Mouse (Mus musculus): ENCODE results near the gene Gcn1l1. TPM values are rescaled to one million over a fixed set of nuclear protein-coding genes. Genes with fewer than 3 reads are reported as not detected.
A peak's percentile ranks its signal among the peaks of the same experiment; 100 is the strongest.

The Gcn1l1 gene
- polyA plus RNA-seq, 1 experiment from 2014 or later = 56.9 TPM

DNA sequence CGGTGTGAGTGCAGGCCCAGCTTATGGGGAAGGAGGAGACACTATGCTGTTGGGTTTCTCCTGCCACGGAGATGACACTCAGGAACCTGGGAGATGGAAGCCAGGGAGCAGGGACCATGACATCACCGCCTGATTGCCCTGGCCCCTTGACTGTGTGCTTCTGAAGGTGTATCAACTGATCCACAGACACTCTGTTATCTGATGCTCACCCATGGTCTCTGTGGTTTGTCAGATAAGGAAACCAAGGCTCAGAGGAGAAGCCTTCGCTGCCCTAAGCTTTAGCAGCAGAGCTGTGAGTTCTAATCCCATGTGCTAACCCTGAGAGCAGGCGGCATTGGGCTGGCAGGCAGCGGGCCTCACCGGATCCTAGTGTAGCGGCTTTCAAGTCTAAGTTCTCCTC, 69.0 kb downstream of the Gcn1l1 start:
- H3K27ac ChIP-seq = no peak overlapping the region
- no peak overlapping the region for H3K4me3 ChIP-seq
- no peaks in the 10 kb centered on the region for H3K9me3 ChIP-seq
- no peak for DNase-seq (ENCODE audit: low spot score)
- no peaks in the 10 kb centered on the region for H3K27me3 ChIP-seq (ENCODE audit: insufficient read depth, poor library complexity, severe bottlenecking)
- peaks cover 41% of the 10 kb centered on the region for H3K36me3 ChIP-seq
- 94% methylated on average over 8 of the region's 8 CpGs for WGBS
- H3K4me1 ChIP-seq (replicated peaks) = peaks cover 53% of the 10 kb centered on the region

DNA sequence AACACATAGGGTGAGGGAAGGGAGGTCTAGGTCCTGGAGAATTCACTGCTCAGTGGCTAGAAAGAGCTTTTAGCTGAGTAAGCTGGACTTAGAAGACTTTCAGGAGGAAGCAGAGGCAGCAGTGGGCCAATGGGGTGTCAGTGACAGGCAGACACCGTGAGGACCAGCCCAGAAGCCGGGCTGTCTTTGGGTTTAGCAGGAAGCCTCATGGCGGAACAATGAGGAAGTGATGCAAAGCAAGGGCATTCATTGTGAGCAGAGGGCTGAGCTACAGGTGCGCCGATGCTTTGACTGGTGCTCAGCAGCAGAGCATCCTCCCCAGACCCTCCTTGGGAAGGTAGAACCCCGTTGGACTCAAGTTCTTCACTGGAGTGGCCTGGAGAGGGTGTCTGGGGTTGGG, 70.5 kb downstream of the Gcn1l1 start:
- no peak overlapping the region for H3K27ac ChIP-seq
- peaks cover 50% of the 10 kb centered on the region for H3K4me1 ChIP-seq (replicated peaks)
- H3K9me3 ChIP-seq = no peaks in the 10 kb centered on the region
- H3K27me3 ChIP-seq (ENCODE audit: insufficient read depth, poor library complexity, severe bottlenecking) = no peaks in the 10 kb centered on the region
- no peak for DNase-seq (ENCODE audit: low spot score)
- peaks cover 56% of the 10 kb centered on the region for H3K36me3 ChIP-seq
- 75% methylated on average over 6 of the region's 6 CpGs for WGBS
- H3K4me3 ChIP-seq = no peak overlapping the region

DNA sequence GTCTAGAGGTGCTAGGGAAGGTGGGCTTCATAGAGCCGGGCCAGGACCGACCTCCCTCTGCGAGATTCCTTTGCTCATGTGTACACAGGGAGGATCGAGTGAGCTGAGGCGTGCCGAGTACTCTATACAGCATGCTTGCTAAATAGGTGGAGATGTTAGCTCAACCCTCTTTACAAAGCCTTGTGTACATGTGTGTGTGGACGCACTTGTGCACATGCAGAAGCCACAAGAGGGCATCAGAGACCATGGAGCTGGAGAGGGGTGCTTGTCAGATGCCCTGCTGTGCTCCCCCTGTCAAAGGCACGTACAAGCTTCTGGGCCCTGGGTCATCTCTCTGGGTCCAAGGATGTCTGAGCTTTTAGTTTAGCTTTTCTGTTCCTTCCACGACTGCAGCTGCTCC, 79.1 kb downstream of the Gcn1l1 start:
- no peaks in the 10 kb centered on the region for H3K9me3 ChIP-seq
- H3K4me3 ChIP-seq = no peak overlapping the region
- H3K36me3 ChIP-seq = peaks cover 98% of the 10 kb centered on the region
- H3K27me3 ChIP-seq (ENCODE audit: insufficient read depth, poor library complexity, severe bottlenecking) = no peaks in the 10 kb centered on the region
- H3K27ac ChIP-seq = no peak overlapping the region
- no peak for DNase-seq (ENCODE audit: low spot score)
- peaks cover 10% of the 10 kb centered on the region for H3K4me1 ChIP-seq (replicated peaks)
- 88% methylated on average over 9 of the region's 9 CpGs for WGBS

DNA sequence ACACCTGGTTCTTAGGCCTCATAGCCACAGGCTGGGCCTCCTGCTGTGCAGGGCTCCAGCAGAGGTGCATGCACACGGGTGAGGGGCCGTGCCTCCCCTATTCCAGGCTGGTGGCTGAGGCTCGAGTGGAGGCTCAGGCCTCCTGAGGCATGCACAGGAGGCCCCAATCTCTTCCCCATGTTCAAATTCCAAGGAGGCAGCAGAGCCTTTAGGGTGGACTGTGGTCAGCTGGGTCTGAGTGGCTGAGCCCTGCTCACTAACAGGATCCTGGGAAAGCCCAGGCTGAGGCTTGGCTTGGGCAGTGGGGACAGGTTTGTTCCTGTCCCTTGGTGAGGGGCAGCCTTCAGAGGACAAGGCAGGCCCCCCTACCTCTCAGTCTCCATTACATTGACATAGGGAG, 83.8 kb downstream of the Gcn1l1 start:
- no peak for DNase-seq (ENCODE audit: low spot score)
- peaks cover 37% of the 10 kb centered on the region for H3K4me1 ChIP-seq (replicated peaks)
- peak overlapping the region; percentile 45; the same call in 1 of the 2 replicates for H3K27ac ChIP-seq
- peaks cover 57% of the 10 kb centered on the region for H3K36me3 ChIP-seq
- no peaks in the 10 kb centered on the region for H3K27me3 ChIP-seq (ENCODE audit: insufficient read depth, poor library complexity, severe bottlenecking)
- no peak overlapping the region for H3K4me3 ChIP-seq
- no peaks in the 10 kb centered on the region for H3K9me3 ChIP-seq
- WGBS = 59% methylated on average over 3 of the region's 3 CpGs

DNA sequence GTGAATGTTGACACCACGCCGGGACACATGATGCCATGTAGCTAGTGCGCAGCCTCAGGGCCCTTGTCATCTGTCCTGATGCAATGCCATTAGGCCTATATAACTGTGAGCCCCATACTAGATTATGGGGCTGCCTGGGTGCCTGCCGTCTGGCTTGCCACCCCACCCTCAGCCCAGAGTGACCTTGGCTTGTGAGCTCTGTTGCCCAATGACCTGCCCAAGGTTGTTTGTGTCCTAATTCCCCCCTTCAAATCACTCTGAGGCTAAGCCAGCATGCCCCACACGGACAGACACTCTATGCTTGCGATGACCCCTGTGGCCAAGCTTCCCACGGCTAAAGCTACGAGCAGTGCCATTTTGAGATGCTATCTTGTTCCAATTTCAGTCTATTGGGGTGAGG, 84.6 kb downstream of the Gcn1l1 start:
- H3K9me3 ChIP-seq = no peaks in the 10 kb centered on the region
- no peak for DNase-seq (ENCODE audit: low spot score)
- peaks cover 37% of the 10 kb centered on the region for H3K4me1 ChIP-seq (replicated peaks)
- 90% methylated on average over 8 of the region's 8 CpGs for WGBS
- peaks cover 49% of the 10 kb centered on the region for H3K36me3 ChIP-seq
- no peaks in the 10 kb centered on the region for H3K27me3 ChIP-seq (ENCODE audit: insufficient read depth, poor library complexity, severe bottlenecking)
- no peak overlapping the region for H3K27ac ChIP-seq
- no peak overlapping the region for H3K4me3 ChIP-seq

DNA sequence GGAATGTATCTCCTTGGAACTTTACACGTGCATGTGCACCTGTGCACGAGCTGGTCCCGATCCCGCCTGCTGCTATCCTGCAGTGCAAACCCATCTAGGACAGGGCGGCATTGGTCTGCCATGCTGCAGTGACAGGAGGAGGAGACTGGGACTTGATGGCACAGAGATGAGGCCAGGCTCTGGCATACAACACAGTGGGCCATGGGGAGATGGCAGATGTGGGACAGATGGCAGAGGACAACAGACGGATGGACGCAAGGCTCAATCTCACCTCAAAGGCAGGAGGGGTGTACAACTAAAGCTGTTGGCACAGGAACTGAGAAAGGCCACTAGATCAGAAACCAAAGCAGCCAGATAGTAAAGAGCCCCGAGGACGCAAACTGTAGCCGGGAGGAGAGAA, 85.8 kb downstream of the Gcn1l1 start:
- peaks cover 37% of the 10 kb centered on the region for H3K36me3 ChIP-seq
- DNase-seq (ENCODE audit: low spot score) = no peak
- H3K4me1 ChIP-seq (replicated peaks) = peaks cover 43% of the 10 kb centered on the region
- H3K9me3 ChIP-seq = no peaks in the 10 kb centered on the region
- no peaks in the 10 kb centered on the region for H3K27me3 ChIP-seq (ENCODE audit: insufficient read depth, poor library complexity, severe bottlenecking)
- H3K4me3 ChIP-seq = no peak overlapping the region
- 93% methylated on average over 10 of the region's 10 CpGs for WGBS
- H3K27ac ChIP-seq = no peak overlapping the region

DNA sequence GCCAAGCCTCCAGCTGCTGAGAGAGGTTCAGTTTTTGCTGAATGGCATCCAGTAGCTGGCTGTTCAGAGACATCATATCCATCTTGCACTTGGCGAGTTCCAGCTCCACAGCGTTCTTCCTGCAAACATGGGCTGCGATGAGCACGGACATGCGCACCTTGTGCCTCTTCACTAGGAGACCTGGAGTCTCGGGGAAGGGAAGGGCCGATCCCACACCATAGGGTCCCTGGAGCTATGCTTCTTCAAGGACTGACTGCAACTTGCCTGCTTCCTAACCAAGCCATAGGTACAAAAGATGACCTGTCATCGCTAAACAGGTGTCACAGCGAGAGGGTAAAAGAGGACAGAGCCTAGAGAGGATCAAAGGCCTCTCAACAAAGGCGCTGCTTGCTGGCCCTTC, 86.8 kb downstream of the Gcn1l1 start:
- DNase-seq (ENCODE audit: low spot score) = no peak
- 93% methylated on average over 10 of the region's 10 CpGs for WGBS
- no peaks in the 10 kb centered on the region for H3K27me3 ChIP-seq (ENCODE audit: insufficient read depth, poor library complexity, severe bottlenecking)
- H3K9me3 ChIP-seq = no peaks in the 10 kb centered on the region
- no peak overlapping the region for H3K27ac ChIP-seq
- H3K4me3 ChIP-seq = peak overlapping the region; percentile 54; the same call in 1 of the 2 replicates
- H3K4me1 ChIP-seq (replicated peaks) = peaks cover 44% of the 10 kb centered on the region
- H3K36me3 ChIP-seq = peaks cover 28% of the 10 kb centered on the region

DNA sequence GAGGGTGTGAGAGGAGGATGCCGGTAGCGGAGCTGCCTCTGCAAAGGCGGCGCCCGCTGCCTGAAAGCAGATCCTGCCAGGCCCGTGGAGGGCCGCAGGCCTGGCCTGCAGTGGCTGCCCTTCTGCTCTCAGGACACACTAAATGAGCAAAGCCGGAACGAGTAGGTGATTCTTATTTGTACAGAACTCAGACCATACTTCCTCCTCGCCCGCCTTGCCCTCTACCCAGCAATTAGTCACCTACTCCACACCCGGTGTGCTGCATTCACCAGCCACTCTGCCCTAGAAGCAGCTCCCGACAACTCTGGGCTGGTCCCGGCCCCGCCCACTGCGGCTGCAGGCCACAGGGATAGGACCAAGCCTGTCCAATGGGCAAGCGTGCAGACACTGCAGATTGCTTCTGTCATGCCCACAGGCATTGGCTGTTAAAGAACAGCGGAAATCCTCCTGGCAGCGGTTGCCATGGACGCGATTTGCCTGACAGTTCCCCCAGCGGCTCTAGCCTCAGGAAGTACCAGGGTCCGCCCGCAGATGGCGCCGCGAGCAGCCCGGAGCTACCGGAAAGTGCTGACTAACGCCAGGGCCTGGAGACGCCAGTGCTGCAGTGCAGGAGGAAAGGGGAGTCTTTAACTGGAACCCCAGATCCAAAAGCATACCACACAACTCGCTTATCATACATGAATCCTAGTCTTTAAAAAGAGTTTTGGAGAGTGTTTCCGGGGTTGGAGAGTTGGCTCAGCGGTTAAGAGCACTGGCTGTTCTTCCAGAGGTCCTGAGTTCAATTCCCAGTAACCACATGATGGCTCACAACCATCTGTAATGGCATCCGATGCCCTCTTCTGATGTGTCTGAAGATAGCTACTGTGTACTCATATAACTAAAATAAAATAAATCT, 87.9 kb downstream of the Gcn1l1 start:
- DNase-seq (ENCODE audit: low spot score) = peak; percentile 100
- Histone ChIP-seq H3K27ac (peak overlapping the region; percentile 83), H3K4me1 (replicated peaks) (peaks cover 44% of the 10 kb centered on the region), H3K9me3 (no peaks in the 10 kb centered on the region), H3K4me3 (peak overlapping the region; percentile 54), H3K36me3 (peaks cover 17% of the 10 kb centered on the region), H3K27me3 (ENCODE audit: insufficient read depth, poor library complexity, severe bottlenecking) (no peaks in the 10 kb centered on the region)
- 7% methylated on average over 35 of the region's 35 CpGs for WGBS

DNA sequence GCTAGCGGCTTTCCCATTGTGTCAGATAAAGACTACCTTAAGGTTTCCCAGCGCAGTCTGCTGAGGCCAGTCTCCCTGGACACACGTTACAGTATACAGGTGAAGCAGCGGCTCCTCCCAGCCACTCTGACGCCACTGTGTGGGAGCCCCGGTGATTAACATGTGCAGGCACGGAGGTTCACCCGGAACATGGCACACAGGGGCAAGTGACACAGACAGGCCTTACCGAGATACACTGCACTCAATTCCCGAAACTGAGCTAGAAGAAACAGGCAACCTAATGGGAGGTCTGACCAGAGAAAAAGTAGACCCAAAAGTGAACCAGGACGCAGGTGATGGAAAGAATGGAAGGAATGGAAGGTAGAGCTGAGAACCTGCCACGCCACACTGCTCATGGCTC, 88.7 kb downstream of the Gcn1l1 start:
- Histone ChIP-seq H3K4me1 (replicated peaks) (peaks cover 39% of the 10 kb centered on the region), H3K27me3 (ENCODE audit: insufficient read depth, poor library complexity, severe bottlenecking) (no peaks in the 10 kb centered on the region), H3K27ac (no peak overlapping the region), H3K4me3 (no peak overlapping the region), H3K36me3 (peaks cover 10% of the 10 kb centered on the region; the same call in 1 of the 2 replicates), H3K9me3 (no peaks in the 10 kb centered on the region)
- DNase-seq (ENCODE audit: low spot score) = no peak
- 91% methylated on average over 12 of the region's 12 CpGs for WGBS

DNA sequence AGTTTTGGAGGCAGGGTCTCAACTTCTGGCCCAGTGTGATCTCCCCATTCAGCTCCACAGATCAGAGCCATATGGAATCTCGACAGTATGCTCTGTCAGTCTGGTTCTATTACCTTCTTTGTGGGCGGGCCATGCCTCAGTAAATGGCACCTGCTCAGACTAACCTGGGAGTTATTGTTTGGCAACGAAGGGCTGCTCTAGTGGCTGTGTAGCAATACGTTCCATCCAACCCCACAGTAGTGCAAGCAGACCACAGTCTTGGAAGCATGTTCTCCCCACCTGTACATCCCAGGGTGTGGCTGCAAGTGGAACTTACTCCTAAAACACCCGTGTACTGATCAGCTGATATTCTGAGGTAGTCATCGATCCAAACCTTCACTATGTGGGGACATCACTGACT, 91.6 kb downstream of the Gcn1l1 start:
- 87% methylated on average over 6 of the region's 6 CpGs for WGBS
- DNase-seq (ENCODE audit: low spot score) = no peak
- no peak overlapping the region for H3K27ac ChIP-seq
- H3K9me3 ChIP-seq = no peaks in the 10 kb centered on the region
- H3K36me3 ChIP-seq = no peaks in the 10 kb centered on the region; the same call in 1 of the 2 replicates
- H3K4me3 ChIP-seq = no peak overlapping the region
- H3K4me1 ChIP-seq (replicated peaks) = peaks cover 21% of the 10 kb centered on the region
- no peaks in the 10 kb centered on the region for H3K27me3 ChIP-seq (ENCODE audit: insufficient read depth, poor library complexity, severe bottlenecking)

DNA sequence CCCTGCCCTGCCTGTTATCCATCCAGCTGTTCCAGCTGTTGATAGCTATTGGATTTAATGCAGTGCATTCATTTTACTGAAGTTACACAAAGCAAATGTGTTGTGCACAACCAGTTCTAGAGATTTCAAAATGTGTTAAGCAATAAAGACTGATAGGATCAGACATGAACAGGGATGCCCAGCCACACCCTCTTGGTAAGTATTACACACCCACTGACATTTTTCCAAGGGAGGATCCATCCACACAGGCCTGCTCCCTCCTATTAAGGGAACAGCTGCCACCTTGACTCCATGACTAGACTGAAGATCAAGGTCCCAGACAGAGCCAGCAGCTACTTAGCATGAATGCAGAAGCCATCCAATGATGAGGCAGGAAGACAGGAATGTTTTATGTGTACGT, 92.2 kb downstream of the Gcn1l1 start:
- Histone ChIP-seq H3K27me3 (ENCODE audit: insufficient read depth, poor library complexity, severe bottlenecking) (no peaks in the 10 kb centered on the region), H3K4me3 (no peak overlapping the region), H3K4me1 (replicated peaks) (peaks cover 15% of the 10 kb centered on the region), H3K27ac (no peak overlapping the region), H3K9me3 (no peaks in the 10 kb centered on the region), H3K36me3 (no peaks in the 10 kb centered on the region; the same call in 1 of the 2 replicates)
- WGBS = 81% methylated on average over 1 of the region's 1 CpGs
- no peak for DNase-seq (ENCODE audit: low spot score)

DNA sequence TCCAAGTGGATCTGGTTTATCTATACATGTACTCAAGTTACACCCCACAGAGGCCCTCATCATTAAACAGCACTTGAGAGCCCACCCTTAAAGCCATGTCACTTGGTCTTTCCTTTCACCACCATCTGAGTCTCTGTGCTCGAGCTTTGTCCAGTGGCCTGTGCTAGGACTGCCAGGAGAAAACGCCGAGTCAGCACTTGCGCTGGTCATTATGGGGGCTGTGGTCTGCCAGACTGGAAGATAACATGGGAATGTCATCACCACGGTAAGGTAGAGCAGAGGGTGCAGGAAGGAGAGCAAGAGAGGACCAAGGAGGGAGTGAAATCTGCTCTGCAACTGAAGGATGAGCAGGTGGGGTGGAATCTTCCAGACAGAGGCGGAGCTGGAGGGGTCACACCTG, 93.3 kb downstream of the Gcn1l1 start:
- Histone ChIP-seq H3K27ac (no peak overlapping the region), H3K4me3 (no peak overlapping the region), H3K36me3 (no peaks in the 10 kb centered on the region; the same call in 1 of the 2 replicates), H3K9me3 (no peaks in the 10 kb centered on the region), H3K4me1 (replicated peaks) (peaks cover 7% of the 10 kb centered on the region), H3K27me3 (ENCODE audit: insufficient read depth, poor library complexity, severe bottlenecking) (no peaks in the 10 kb centered on the region)
- no peak for DNase-seq (ENCODE audit: low spot score)
- 89% methylated on average over 6 of the region's 6 CpGs for WGBS

DNA sequence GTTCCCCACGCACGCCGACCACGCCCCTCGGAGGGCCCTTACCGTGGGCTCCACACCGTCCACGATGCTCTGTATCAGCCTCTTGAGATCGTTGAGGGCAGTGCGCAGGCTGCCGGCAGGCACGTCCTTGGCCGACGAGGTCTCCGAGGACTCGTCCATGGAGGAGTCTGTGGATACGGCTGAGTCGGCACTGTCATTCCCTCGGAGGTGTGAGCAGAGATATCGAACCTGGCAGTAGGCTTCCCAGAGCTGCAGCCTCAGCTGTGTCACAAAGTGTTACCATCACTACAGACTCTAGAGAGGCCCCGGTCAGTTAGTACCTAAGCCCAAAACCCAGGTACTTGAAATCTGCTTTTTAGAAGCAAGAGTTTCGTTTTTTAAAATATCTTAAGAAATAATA, 97.6 kb downstream of the Gcn1l1 start:
- no peak overlapping the region for H3K4me3 ChIP-seq
- H3K27me3 ChIP-seq (ENCODE audit: insufficient read depth, poor library complexity, severe bottlenecking) = no peaks in the 10 kb centered on the region
- DNase-seq (ENCODE audit: low spot score) = no peak
- H3K36me3 ChIP-seq = no peaks in the 10 kb centered on the region; the same call in 1 of the 2 replicates
- no peak overlapping the region for H3K27ac ChIP-seq
- 87% methylated on average over 22 of the region's 22 CpGs for WGBS
- H3K9me3 ChIP-seq = no peaks in the 10 kb centered on the region
- peaks cover 11% of the 10 kb centered on the region; the same call in 1 of the 2 replicates for H3K4me1 ChIP-seq (replicated peaks)

All from hindbrain, embryonic 10.5 days (tissue).